Mouse (Mus musculus): ENCODE data around the gene Dtnb. TPM values are rescaled to one million over a fixed set of nuclear protein-coding genes. Genes with fewer than 3 reads are reported as not detected.
"Not testable (repeated sequence)": the region's sequence is repeated elsewhere in the genome, so short reads cannot be mapped to it uniquely, and the experiment has no call there.

Gene Dtnb
- total RNA-seq, 2 experiments from 2014 or later, result 8.3 to 14.8 TPM

DNA sequence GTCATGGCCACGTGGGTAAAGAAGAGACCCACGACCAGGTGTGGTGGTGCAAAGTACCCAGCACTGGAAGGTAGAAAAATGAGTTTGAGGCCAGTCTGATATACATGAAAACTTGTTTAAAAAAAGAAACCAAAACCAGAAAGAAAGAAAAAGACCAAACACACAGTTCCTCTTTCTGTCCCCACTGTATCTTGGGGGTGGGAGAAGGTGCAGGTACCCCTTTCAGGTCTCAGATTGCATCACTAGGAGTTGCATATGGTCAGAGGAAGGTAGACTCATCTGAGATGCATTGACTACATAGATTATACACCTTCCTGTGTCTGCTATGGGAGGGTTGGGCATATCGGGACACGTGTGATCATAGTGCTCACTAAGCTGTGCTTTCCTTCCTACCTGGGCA lies 85.1 kb downstream of the Dtnb start:
- no peak for ATAC-seq (replicated peaks; ENCODE audit: low FRiP score, poor library complexity, severe bottlenecking)

DNA sequence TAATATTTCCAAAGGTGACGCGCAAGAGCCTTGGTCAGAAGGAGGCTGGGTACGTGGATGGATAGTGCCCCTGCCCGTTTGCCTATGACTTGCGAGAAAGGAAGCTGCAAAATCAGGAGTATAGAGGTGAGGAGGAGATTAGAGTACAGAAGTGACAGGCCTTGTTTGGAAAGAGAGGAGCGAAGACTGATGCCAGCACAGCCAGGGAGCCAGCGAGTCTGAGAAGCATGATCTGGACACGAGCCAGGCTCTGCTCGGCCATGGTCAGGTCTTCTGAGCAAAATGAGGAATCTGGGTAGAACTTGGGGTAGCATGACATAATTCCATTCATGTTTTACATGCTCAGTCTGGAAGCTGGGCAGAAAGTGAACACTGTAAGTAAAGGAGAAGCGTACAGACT lies 85.6 kb downstream of the Dtnb start:
- ATAC-seq (replicated peaks; ENCODE audit: low FRiP score, poor library complexity, severe bottlenecking), result no peak

DNA sequence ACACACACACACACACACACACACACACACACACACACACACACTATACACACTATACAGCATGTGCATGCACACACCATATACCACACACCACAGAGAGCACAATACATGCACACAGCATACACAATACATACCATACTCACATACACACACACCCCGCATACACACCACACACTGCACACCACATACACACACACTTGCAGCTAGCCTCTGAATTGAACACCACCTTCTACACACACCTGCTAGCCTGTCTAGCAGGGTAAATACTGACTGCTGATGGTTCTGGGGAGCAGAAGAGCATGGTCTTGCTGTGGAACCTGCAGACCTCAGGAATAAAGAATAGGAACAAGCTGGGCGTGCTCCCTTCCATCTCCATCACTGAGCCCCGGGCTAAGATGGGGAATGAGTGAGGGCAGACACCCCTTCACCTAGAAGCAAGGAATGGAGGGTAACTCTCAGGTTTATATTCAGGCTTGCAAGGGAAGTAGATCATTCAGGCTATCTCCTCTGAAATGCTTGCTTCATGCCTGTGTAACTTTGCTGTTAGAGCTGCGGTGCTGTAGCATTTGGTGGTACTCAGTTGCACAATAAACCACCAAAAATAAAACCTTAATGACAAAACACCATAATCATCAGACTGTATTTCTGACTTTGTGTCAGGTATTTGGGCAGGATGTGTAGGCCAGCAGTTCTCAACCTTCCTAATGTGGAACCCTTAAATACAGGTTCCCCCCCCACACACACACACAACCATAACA lies 87.6 kb downstream of the Dtnb start:
- ATAC-seq (replicated peaks; ENCODE audit: low FRiP score, poor library complexity, severe bottlenecking), result no peak

- ATAC-seq (replicated peaks; ENCODE audit: low FRiP score, poor library complexity, severe bottlenecking), result no peak
Observed at GRCm38 (mm10) chr12:3660985-3661635, 88.9 kb downstream of the Dtnb start.

DNA sequence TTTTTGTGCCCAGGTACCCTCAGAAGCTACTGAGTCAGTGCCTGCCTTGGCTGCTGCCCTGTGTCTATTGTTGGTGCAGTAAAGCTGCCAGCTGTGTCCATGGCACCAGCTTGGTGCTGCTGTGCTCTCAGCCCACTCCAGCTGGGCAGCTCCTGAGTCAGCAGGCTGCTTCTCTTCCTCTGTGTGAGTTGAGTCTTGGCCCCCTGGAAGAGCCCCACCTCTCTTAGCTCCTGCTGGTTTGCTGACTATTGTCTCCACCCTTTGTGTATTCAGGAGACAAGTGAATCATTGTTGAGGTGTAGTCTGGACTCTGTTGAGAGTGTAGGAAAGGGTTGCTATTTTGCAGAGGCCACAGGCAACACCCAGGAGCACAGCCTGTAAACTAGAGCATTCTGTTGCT lies 90.5 kb downstream of the Dtnb start:
- no peak for ATAC-seq (replicated peaks; ENCODE audit: low FRiP score, poor library complexity, severe bottlenecking)

DNA sequence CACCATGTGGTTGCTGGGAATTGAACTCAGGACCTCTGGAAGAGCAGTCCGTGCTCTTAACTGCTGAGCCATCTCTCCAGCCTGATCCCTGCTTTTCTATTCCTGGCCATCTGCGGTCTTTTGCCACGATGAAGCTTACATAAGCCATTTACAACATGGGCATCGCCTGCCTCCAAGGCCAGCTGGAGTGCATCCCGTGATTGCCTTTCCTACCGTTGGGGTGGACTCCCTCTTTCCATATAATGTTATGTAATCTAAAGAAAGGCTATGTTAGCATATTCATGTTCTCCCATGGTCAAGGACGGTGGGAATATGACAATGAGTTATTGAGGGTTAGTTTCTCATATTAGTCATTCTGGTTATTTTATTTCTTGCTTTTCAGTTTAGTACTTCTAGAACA lies 91.2 kb downstream of the Dtnb start:
- no peak for ATAC-seq (replicated peaks; ENCODE audit: low FRiP score, poor library complexity, severe bottlenecking)

- ATAC-seq (replicated peaks; ENCODE audit: low FRiP score, poor library complexity, severe bottlenecking), result no peak
Observed at GRCm38 (mm10) chr12:3669971-3670381, 97.8 kb downstream of the Dtnb start.

DNA sequence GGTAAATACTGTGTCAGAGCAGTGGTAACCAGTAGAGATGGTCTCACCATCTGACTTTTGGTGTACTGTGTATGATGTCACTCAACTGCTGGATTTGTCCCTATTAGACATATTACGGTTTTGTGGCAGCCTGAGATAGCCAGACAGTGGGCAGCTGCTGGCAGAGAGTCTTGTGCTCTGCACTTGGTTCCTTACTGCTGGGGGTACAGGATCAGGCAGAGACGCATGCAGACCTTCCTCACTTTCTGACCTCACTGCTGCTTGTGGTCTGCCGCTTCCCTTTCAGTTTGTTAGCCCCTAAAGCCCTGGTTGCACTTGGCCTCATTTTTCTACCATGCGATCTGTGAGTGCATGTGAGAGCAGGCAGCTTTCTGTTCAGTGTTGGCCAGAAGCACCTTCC lies 98.9 kb downstream of the Dtnb start:
- ATAC-seq (replicated peaks; ENCODE audit: low FRiP score, poor library complexity, severe bottlenecking), result no peak

DNA sequence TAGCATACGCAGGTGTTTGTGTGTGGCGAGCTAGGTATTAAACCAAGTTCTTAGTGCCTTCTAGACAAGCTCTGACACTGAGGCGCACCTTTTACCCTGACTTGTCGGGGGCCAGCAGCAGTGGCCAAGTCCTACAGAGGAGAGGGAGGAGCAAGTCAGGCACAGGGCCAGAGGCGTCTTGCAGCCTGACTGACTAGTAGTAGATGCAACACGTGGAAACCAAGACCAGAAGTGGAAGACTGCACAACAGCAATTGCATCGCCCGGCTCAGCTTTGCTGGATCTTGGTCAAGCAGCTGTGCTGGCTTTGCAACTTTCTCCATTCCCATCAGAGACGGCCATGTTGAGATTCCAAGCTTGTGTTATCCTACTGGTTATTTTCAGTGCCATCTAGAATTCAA lies 100.6 kb downstream of the Dtnb start:
- no peak for ATAC-seq (replicated peaks; ENCODE audit: low FRiP score, poor library complexity, severe bottlenecking)

DNA sequence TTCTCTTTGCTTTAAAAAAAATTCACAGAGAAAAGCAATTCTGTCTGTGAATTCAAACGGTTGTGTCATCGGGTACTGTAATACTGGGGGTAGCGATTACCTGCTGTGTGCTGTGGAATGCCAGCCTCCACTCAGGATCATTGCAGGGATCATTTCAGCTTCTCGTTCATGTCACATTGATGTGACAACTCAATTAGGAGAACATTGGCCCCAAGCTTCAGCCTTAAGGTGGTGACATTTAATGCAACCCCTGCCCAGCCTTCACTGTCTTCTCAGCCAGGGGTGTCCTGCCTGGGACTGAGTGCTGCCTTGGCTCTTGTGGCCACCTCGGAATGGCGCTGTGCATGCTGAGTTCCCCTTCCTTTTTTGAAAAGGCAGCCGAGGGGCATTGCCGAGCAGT lies 101.7 kb downstream of the Dtnb start:
- ATAC-seq (replicated peaks; ENCODE audit: low FRiP score, poor library complexity, severe bottlenecking), result no peak

DNA sequence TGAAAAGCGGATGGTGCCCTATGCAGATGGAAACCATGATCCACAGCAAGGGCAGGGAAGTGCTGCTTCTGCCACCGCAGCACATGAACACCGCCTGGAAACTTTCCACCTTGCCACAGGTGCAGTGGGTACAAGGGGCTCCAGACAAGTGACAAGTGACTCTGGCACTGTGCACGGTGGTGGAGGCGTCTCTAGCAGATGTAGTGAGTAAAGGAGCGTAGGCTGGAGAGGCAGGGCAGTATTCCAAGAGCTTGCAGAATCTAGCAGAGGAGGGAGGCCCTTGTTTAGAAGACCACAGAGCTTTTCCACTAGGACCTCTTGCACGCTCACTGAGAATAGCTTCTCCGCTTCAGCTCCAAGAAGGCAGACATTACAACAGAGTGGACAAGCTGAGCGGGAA lies 102.7 kb downstream of the Dtnb start:
- no peak for ATAC-seq (replicated peaks; ENCODE audit: low FRiP score, poor library complexity, severe bottlenecking)

GRCm38 (mm10) chr12:3680721-3681120 lies 108.5 kb downstream of the Dtnb start:
- no peak for ATAC-seq (replicated peaks; ENCODE audit: low FRiP score, poor library complexity, severe bottlenecking)

DNA sequence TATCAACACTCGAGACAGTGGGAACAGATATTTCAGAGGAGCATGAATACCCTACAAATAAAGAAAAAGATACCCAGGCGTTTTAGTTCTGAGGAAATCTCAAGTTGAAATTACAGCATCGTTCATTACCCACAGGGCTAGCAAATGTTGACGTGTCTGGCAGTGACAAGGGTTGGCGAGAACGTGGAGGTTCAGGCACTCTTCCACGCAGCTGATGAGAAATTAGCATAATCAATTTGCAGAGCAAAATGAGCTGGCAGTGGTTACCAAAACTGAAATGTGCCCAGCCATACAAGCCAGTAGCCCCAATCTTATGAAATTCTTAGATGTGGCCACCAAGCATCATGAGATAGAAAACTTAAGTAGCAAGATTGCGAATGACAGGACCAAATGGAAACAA lies 110.9 kb downstream of the Dtnb start:
- ATAC-seq (replicated peaks; ENCODE audit: low FRiP score, poor library complexity, severe bottlenecking), result no peak

- ATAC-seq (replicated peaks; ENCODE audit: low FRiP score, poor library complexity, severe bottlenecking), result no peak
Observed at GRCm38 (mm10) chr12:3686419-3686940, 114.3 kb downstream of the Dtnb start.

DNA sequence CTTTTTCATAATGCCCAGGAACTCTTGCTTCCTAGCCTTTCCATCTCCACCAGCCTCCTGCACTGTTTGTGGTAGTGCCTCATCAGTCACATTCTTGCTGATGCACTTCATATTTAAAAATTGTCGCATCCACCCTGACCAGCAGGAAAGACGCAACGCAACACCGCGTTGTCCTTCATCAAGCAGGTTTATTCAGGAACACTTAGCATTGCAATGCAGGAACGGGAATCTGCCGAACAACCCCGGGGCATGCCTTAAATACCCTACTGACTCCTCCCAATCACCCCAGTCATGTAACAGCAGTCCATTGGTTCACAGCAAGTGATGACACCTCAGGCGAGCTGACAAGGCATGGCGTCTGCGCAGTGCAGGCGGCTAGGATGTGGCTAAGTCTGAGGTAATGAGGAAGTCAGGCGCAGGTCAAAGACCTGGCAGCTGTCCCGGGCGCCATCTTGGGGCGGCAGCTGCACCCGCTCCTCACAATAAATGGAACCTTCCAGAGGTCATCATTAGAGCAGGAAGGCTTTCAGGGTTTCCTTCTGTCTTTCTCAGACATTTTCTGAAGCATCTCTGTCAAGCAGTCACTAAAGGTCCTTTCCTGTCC lies 118.8 kb downstream of the Dtnb start:
- not testable (repeated sequence) for ATAC-seq (replicated peaks; ENCODE audit: low FRiP score, poor library complexity, severe bottlenecking)

- ATAC-seq (replicated peaks; ENCODE audit: low FRiP score, poor library complexity, severe bottlenecking), result no peak
Observed at GRCm38 (mm10) chr12:3692795-3693392, 120.7 kb downstream of the Dtnb start.

- ATAC-seq (replicated peaks; ENCODE audit: low FRiP score, poor library complexity, severe bottlenecking), result no peak
Observed at GRCm38 (mm10) chr12:3695741-3696501, 123.7 kb downstream of the Dtnb start.

GRCm38 (mm10) chr12:3700503-3700902 lies 128.3 kb downstream of the Dtnb start:
- ATAC-seq (replicated peaks; ENCODE audit: low FRiP score, poor library complexity, severe bottlenecking), result no peak

DNA sequence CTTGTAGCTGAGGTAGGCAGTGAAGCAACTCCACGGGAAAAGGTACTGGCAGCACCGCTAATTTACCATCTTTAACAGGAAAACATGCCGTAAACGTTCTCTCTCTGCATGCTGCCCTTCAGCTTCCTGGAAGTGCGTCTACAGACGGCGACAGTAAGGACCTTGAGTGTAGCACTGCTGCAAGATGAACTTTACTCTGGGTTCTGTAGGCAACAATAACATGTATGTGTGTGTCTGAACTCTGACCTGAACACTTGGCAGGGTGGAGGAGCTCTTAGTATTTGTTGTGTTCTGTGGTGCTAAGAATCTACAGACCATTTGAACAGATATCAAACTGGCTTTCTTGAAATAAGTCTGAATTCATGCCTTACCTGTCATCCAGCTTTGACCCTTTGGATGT lies 130.7 kb downstream of the Dtnb start:
- no peak for ATAC-seq (replicated peaks; ENCODE audit: low FRiP score, poor library complexity, severe bottlenecking)

GRCm38 (mm10) chr12:3719151-3719721 lies 147.1 kb downstream of the Dtnb start:
- no peak for ATAC-seq (replicated peaks; ENCODE audit: low FRiP score, poor library complexity, severe bottlenecking)
